Mouse (Mus musculus) C2C12 (cell line): ENCODE measurements around the gene Eif2s2.

Experiments
- CEBPB ChIP-seq: IDR thresholded peaks from one replicate; pipeline ENCODE4 v1.6.1; 2011; ENCODE audit warnings: low read depth, mild to moderate bottlenecking, control low read depth, moderate library complexity
- CTCF ChIP-seq: IDR thresholded peaks from one replicate; pipeline ENCODE4 v1.5.1; 2011; ENCODE audit not compliant: control insufficient read depth, insufficient read depth, insufficient read length
- FOSL1 ChIP-seq: IDR thresholded peaks from one replicate; pipeline ENCODE4 v1.8.0; 2011; ENCODE audit warnings: mild to moderate bottlenecking, low read length; ENCODE audit not compliant: poor library complexity, insufficient read depth, severe bottlenecking

DNA sequence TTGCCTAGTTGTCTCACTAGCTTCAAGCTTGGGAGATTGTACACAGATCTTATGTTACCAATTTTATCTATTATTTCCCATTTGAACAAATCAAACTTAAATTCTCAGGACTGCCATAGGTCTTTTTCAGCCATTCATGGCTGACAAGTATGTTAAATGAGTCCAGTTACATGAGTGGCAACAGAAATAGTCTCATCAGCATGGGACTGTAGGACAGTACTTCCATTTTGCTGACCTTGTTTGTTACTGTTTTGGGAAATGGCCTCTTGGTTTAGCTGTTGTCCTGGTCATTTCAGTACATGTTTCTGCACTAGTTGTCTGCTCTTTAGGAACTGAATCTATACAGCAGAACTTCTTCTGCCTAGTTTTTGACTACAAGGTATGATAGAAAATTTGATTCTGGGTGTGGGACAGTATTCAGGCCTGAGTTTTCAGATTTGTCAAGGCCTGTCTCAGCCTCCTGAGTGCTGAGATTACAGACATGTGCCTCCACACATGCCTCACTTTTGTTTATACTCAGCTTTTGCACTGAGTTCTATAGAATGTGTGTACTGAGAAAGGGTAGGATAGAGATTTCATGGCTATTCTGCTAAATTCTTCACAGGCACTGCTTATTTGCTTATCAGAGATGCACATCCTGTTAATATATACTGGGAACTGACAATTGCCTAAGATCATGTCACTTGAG is 22.6 kb downstream of the Eif2s2 start:
- TF ChIP-seq CEBPB (no peak), CTCF (no peak), FOSL1 (no peak)
